Mouse (Mus musculus): ENCODE results near the gene Ptprc. TPM values are rescaled to one million over a fixed set of nuclear protein-coding genes. Genes with fewer than 3 reads are reported as not detected.

Ptprc gene
- total and polyA plus RNA-seq, 3 experiments = 120 to 211 (median 136) TPM

- TF ChIP-seq TCF12 (IDR thresholded peaks at IDR 0.05; ENCODE audit: low read depth, low read length) (no peak), ELF1 (IDR thresholded peaks at IDR 0.05; ENCODE audit: low read depth, low read length) (no peak), USF1 (IDR thresholded peaks at IDR 0.05; ENCODE audit: low read depth, low read length) (no peak), ZKSCAN1 (IDR thresholded peaks at IDR 0.05; ENCODE audit: borderline replicate concordance, low read depth, low read length) (no peak), NELFE (IDR thresholded peaks at IDR 0.05; ENCODE audit: low read depth, low read length) (no peak), E2F4 (IDR thresholded peaks at IDR 0.05; ENCODE audit: insufficient replicate concordance, low read depth, low read length) (no peak), JUN (IDR thresholded peaks at IDR 0.05; ENCODE audit: insufficient read depth, low read depth, low read length) (no peak), GABPA (IDR thresholded peaks at IDR 0.05; ENCODE audit: insufficient replicate concordance, low read depth, low read length) (no peak), JUND (conservative IDR thresholded peaks at IDR 0.05; ENCODE audit: low read depth, low read length) (no peak), RAD21 (IDR thresholded peaks at IDR 0.05; ENCODE audit: low read depth, low read length) (peak; percentile 96), ZC3H11A (IDR thresholded peaks at IDR 0.05; ENCODE audit: low read depth, low read length) (peak; percentile 92), TBP (conservative IDR thresholded peaks at IDR 0.05; ENCODE audit: low read depth, low read length) (no peak)
Observed at GRCm38 (mm10) chr1:138044196-138044945, 131.1 kb downstream of the Ptprc start (continued).

- H3K36me3 ChIP-seq (replicated peaks in 1 of 2; ENCODE audit: control insufficient read depth in 1 of 2, insufficient read depth in 1 of 2, low read length in 1 of 2) = no peaks in the 10 kb centered on the region
- H3K4me3 ChIP-seq (replicated peaks in 1 of 3; ENCODE audit: low read depth in 2 of 3, low read length in 2 of 3, poor library complexity in 1 of 3) = no peak overlapping the region
- no peaks in the 10 kb centered on the region for H3K27me3 ChIP-seq (replicated peaks)
- in situ Hi-C loops (cut with MboI; ENCODE audit: low pct_ligation_motif_present, low pct_unique_long_range_greater_than_20kb, low sequenced_read_pairs) = loop anchor here (10.0 to 25.0 kb wide), 3 partner anchors 146 to 706 kb away; no protein-coding TSS in a partner anchor
- no peak for TF ChIP-seq RAD21 (IDR thresholded peaks at IDR 0.05; ENCODE audit: low read depth, low read length)
- no peak for TF ChIP-seq CHD2 (IDR thresholded peaks at IDR 0.05; ENCODE audit: low read length)
- TF ChIP-seq JUN (IDR thresholded peaks at IDR 0.05; ENCODE audit: insufficient read depth, low read depth, low read length) = no peak
- no peak for TF ChIP-seq ZKSCAN1 (IDR thresholded peaks at IDR 0.05; ENCODE audit: borderline replicate concordance, low read depth, low read length)
- no peak for TF ChIP-seq PAX5 (IDR thresholded peaks at IDR 0.05; ENCODE audit: low read length)
- TF ChIP-seq BHLHE40 (IDR thresholded peaks at IDR 0.05; ENCODE audit: low read depth, low read length) = no peak
- no peak for DNase-seq (ENCODE audit: extremely low read depth)
- H3K9me3 ChIP-seq (replicated peaks; ENCODE audit: low read length) = peaks cover 2% of the 10 kb centered on the region
- dilution Hi-C loops (cut with MboI; ENCODE audit: extremely low pct_ligation_motif_present, extremely low pct_unique_long_range_greater_than_20kb, low sequenced_read_pairs) = no loop called here
- H3K4me2 ChIP-seq (ENCODE audit: insufficient read depth, low read depth, poor library complexity, severe bottlenecking) = no peak overlapping the region
- peaks cover 16 to 33% of the 10 kb centered on the region in 2 experiments for H3K4me1 ChIP-seq (ENCODE audit: control insufficient read depth in 1 of 2, insufficient read depth in 2 of 2)
- H3K27ac ChIP-seq (ENCODE audit: insufficient read depth, low read depth) = no peak overlapping the region
- H3K79me2 ChIP-seq (replicated peaks; ENCODE audit: control insufficient read depth, extremely low read depth, insufficient read depth, poor library complexity, severe bottlenecking) = no peaks in the 10 kb centered on the region
- H3K9ac ChIP-seq (ENCODE audit: insufficient read depth, low read depth) = no peak overlapping the region
Observed at GRCm38 (mm10) chr1:138040556-138040955, 135.0 kb downstream of the Ptprc start.

GRCm38 (mm10) chr1:138039201-138039600 is 136.3 kb downstream of the Ptprc start:
- peak; percentile 60 for DNase-seq (ENCODE audit: extremely low read depth)
- H3K27me3 ChIP-seq (replicated peaks) = no peaks in the 10 kb centered on the region
- in situ Hi-C loops (cut with MboI; ENCODE audit: low pct_ligation_motif_present, low pct_unique_long_range_greater_than_20kb, low sequenced_read_pairs) (loop anchor here (25.0 kb wide), 1 partner anchor 302 kb away; no protein-coding TSS in a partner anchor), dilution Hi-C loops (cut with MboI; ENCODE audit: extremely low pct_ligation_motif_present, extremely low pct_unique_long_range_greater_than_20kb, low sequenced_read_pairs) (no loop called here)
- no peaks in the 10 kb centered on the region for H3K36me3 ChIP-seq (replicated peaks in 1 of 2; ENCODE audit: control insufficient read depth in 1 of 2, insufficient read depth in 1 of 2, low read length in 1 of 2)
- H3K4me1 ChIP-seq (ENCODE audit: control insufficient read depth in 1 of 2, insufficient read depth in 2 of 2) = peaks cover 14 to 30% of the 10 kb centered on the region in 2 experiments
- peaks cover 2% of the 10 kb centered on the region for H3K9me3 ChIP-seq (replicated peaks; ENCODE audit: low read length)
- no peaks in the 10 kb centered on the region for H3K79me2 ChIP-seq (replicated peaks; ENCODE audit: control insufficient read depth, extremely low read depth, insufficient read depth, poor library complexity, severe bottlenecking)
- no peak overlapping the region for H3K27ac ChIP-seq (ENCODE audit: insufficient read depth, low read depth)
- TF ChIP-seq GABPA (IDR thresholded peaks at IDR 0.05; ENCODE audit: insufficient replicate concordance, low read depth, low read length) (no peak), USF2 (conservative IDR thresholded peaks at IDR 0.05; ENCODE audit: low read depth, low read length) (no peak), CHD1 (IDR thresholded peaks at IDR 0.05; ENCODE audit: low read depth, low read length) (no peak), ETS1 (conservative IDR thresholded peaks at IDR 0.05; ENCODE audit: low read depth, low read length) (peak; percentile 51; the same call in 1 of the 2 replicates), CTCF (conservative IDR thresholded peaks at IDR 0.05 in 1 of 2, IDR thresholded peaks at IDR 0.05 in 1 of 2; ENCODE audit: low read depth in 2 of 2, low read length in 2 of 2) (no peak), MEF2A (IDR thresholded peaks at IDR 0.05; ENCODE audit: borderline replicate concordance, low read depth, low read length) (peak; percentile 57; the same call in 1 of the 2 replicates), JUND (conservative IDR thresholded peaks at IDR 0.05; ENCODE audit: low read depth, low read length) (0 out of 2 replicates have a peak, but pooled peaks have one; percentile 9), NELFE (IDR thresholded peaks at IDR 0.05; ENCODE audit: low read depth, low read length) (no peak), POLR2A (IDR thresholded peaks at IDR 0.05; ENCODE audit: low read depth, low read length) (no peak)
- H3K4me3 ChIP-seq (replicated peaks in 1 of 3; ENCODE audit: low read depth in 2 of 3, low read length in 2 of 3, poor library complexity in 1 of 3) = no peak overlapping the region
- H3K9ac ChIP-seq (ENCODE audit: insufficient read depth, low read depth) = no peak overlapping the region
- H3K4me2 ChIP-seq (ENCODE audit: insufficient read depth, low read depth, poor library complexity, severe bottlenecking) = no peak overlapping the region; the same call in 1 of the 2 replicates

Measured in CH12.LX (cell line).